Mouse (Mus musculus) adrenal gland, postnatal 10 days (tissue): Measurements from ENCODE around the gene C730034F03Rik. TPM values are rescaled to one million over a fixed set of nuclear protein-coding genes. Genes with fewer than 3 reads are reported as not detected.
A peak's percentile ranks its signal among the peaks of the same experiment; 100 is the strongest.
"Not testable (repeated sequence)": the region's sequence is repeated elsewhere in the genome, so short reads cannot be mapped to it uniquely, and the experiment has no call there.

Experiments used
- DNase-seq: peaks from one replicate; pipeline ENCODE4 v3.0.0; 2021; ENCODE audit warnings: mixed read lengths
- long read RNA-seq, 2 experiments: library from polyadenylated mRNA; stranded (forward); transcript quantifications; one replicate each; pipeline ENCODE4 v2.0.0; 2021
- total RNA-seq, 2 experiments: library from RNA; stranded (reverse); gene quantifications; 2 replicates each; pipeline ENCODE4 v1.2.3; 2021

The C730034F03Rik gene
- total RNA-seq: 1 to 10 TPM; 2.5 to 3.5 TPM
- long read RNA-seq, experiment 1, transcript C730034F03Rik-201 (1 exons, 1,280 nt): major isoform, 6 of 6 reads
- long read RNA-seq, experiment 1, partial matches to known transcripts: 0 of 6 reads
- long read RNA-seq, experiment 1, other reads (novel, unspliced or antisense): 0 of 6 reads
- long read RNA-seq, experiment 2, partial matches to known transcripts: 0 of 4 reads
- long read RNA-seq, experiment 2, other reads (novel, unspliced or antisense): 0 of 4 reads

- peak; percentile 95 for DNase-seq
These were observed at the start of gene C730034F03Rik, which contains the start of the genes Gm44502 and Chkb for GRCm38 (mm10) chr15:89429352-89430221. Gene C730034F03Rik (plus strand): TSS chr15:89429589. Gene Gm44502 (minus strand): TSS chr15:89429696. Gene Chkb (minus strand): TSS chr15:89429908.

DNA sequence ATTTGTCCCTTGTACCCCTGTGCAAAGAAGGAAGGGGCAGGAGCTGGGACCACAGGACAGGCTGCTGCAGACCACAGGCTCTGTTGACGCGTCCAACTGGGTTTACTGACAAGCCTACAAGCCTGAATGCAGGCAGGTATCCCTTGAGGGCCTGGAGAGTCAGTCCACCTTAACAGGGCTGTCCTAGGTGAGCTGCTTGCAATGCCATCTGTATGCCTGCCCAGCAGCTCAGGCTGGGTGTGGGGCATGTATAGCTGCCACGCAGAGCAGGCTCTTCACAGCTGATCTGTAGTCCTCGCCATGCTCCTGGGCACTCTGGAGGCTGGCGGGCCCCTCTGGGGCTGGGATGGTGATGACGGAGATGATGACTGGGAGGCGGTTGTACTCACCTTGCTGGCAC, 44.8 kb upstream of the C730034F03Rik start, which contains the start of gene Klhdc7b:
Gene Klhdc7b (plus strand): TSS at position 301 of the 400 bp plus-strand sequence.
- no peak for DNase-seq

- DNase-seq: no peak
These were observed 42.3 kb upstream of the C730034F03Rik start for GRCm38 (mm10) chr15:89387127-89387526.

DNA sequence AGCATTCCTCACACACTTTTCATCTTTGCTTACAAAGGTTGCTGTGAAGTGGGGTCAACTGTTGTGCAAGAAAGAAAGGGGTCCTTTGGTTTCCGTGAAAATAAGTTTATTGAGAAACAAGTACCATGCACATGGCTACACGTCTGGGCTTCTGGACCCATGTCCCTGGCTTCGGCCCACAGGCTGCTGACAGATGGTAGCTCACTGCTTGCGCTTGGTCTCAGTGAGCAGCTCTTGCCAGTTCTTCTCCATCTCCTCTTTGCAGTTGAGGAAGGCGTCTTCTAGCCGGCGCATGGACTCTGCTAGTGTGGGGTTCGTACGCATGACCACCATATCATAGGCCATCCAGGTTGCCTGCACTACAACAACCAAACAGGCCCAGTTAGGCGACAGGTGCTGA, 39.3 kb upstream of the C730034F03Rik start:
- DNase-seq: no peak

DNA sequence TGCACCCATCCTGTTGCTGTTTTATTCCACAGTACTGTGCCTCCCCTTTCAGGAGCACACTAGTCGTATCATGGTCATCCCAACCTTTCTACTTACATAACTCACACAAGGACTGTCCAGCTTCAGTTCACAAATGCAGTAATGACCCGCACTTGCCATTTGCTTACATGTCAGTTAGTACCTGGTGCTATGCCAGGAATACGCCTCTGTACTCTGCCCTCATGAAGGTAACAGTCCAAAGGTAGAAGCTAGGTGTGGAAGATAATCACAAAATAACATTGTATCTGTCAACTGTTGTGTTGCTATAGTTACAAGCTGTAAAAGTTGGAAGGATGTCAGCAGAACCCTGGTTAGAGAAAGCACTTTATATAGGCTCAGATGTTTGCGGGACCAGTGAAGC, 32.5 kb upstream of the C730034F03Rik start:
- no peak for DNase-seq

DNA sequence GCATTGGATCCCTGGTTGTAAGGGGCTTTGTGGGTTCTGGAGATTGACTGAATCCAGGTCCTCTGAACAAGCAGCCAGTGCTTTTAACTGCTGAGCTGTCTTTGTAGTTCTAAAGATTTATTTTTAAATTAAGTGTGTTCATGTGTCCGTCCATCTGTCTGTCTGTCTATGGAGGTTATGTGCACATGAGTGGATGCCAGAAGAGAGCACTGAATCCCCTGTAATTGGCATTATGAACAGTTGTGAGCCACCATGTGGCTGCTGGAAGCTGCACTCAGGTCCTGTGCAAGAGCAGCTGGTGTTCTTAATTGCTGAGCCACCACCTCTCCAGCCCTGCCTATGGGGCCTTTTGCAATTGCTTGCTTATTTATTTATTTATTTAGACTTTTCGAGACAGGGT, 31.2 kb upstream of the C730034F03Rik start:
- DNase-seq: no peak

DNA sequence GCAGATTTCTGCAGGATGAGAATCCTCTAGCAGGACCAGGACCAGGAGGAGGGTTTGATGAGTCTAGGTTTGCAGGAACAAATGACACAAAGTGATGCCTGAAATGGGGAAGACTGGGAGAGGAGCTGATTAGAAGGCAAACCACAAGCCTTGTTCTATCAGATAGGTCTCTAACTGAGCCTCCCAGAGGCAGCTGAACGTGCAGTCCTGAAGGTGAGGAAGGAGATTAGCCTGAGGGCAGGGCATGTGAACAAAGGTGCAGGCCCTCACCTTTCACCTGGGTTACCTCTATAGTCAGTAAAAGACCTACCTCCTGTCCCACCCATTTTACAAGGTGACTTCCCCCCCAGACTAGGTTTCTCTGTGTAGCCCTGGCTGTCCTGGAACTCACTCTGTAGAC, 29.7 kb upstream of the C730034F03Rik start:
- DNase-seq: no peak

- no peak for DNase-seq
These were observed 26.9 kb upstream of the C730034F03Rik start for GRCm38 (mm10) chr15:89402471-89402870.

DNA sequence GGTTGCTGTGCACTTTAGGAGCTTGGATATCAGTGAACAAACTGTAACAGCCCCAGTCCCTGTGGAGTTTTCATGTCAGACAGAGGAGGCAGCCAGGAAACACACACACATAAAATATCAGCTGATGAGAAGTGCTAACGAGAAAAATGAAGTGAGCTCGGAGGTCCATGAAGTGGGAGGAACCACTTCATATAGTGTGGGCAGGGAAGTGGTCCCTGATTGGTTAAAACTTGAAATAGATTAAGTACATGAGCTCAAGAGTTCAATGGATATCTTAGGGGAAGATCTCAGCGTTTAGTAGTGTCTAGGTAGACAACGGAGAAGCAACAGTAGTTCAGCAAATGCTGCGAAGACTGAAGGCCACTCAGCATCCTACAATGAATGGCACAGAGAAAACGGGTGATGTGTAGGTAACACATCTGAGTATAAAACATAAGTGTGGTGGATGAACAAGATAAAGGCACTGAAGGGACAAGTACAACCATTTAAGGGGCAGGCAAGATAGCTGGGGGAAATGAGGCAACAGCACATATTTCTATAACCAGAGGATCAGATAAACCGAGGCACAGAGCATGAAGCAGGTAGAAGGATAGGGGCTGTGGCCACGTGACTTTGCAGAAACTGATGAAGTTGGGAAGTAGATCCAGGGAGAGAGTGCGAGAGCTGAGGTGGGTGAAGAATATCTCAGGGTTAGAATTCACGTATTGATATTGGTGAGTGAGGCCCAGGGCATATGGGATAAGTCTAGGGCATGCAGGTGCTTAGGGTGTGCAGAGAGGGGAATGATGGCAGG, 24.4 kb upstream of the C730034F03Rik start:
- DNase-seq: no peak

- no peak for DNase-seq
These were observed 22.7 kb upstream of the C730034F03Rik start for GRCm38 (mm10) chr15:89406691-89407090.

DNA sequence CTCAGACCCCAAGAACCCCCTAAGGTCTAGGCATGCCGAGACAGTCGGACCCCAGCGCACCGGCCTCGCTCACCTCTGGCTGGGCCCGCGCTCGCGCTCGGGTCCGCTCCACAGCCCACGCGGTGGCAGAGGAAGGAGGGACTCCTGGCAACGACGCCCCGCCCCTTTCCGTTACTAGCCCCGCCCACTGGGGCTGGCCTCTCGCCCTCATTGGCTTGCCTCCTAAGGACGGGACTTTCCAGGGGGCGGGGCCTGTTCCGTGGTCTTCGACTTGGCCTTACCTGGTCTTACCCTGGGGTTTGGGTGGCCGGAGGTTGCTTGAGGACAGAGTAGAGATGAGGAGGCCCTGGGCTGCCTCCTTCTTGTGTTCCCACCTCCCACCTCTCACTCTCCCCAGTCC, 19.3 kb upstream of the C730034F03Rik start, which contains the start of gene Syce3:
Gene Syce3 (minus strand): TSS at position 386 of the 400 bp plus-strand sequence.
- DNase-seq: no peak

- no peak for DNase-seq
These were observed 14.1 kb upstream of the C730034F03Rik start for GRCm38 (mm10) chr15:89415282-89415681.

- DNase-seq: no peak
These were observed 7.5 kb upstream of the C730034F03Rik start for GRCm38 (mm10) chr15:89421938-89422337.

GRCm38 (mm10) chr15:89424621-89425020, 4.8 kb upstream of the C730034F03Rik start:
- no peak for DNase-seq

DNA sequence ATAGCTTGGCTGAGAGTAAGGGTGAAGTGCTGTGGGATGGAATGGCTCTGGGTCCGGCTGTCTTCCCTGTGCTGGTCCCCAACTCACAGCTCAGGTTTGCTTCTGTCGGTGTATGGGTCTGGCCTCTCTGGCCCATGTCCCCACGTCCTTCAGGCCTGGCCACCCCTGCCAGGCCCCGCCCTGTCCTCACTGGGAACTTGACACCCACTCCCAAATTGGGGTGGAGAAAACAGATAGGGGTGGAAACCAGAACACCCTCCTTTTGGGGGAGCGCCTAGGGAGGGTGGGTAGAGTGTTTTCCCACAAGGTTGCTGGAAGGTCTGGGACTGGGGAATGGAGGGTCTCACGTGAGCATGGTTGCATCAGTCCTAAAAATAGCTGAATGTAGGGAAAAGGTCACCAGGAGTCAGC, 3.7 kb upstream of the C730034F03Rik start, which contains the start of gene Cpt1b:
Gene Cpt1b (minus strand): TSS at position 153 of the 411 bp plus-strand sequence.
- peak; percentile 74 for DNase-seq

DNA sequence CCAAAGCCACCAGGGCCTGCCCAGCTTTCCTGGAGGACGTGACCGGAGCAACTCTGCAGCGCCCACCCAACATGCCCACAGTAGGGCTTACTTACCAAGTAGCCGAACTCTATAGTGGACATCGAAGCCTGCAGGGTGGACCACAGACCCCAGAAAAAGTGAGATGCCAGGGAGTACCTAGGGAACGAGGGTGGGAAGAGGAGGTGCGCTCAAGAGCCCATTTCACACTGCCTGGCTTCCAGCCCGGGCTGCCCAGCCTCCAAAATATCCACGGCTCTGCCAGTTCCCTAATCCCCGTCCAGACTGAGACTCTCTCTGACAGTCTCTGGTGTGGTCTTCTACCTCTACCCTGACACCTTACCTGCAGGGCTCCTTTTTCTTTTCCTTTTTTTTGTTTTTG, 2.7 kb upstream of the C730034F03Rik start:
- DNase-seq: peak; percentile 62

DNA sequence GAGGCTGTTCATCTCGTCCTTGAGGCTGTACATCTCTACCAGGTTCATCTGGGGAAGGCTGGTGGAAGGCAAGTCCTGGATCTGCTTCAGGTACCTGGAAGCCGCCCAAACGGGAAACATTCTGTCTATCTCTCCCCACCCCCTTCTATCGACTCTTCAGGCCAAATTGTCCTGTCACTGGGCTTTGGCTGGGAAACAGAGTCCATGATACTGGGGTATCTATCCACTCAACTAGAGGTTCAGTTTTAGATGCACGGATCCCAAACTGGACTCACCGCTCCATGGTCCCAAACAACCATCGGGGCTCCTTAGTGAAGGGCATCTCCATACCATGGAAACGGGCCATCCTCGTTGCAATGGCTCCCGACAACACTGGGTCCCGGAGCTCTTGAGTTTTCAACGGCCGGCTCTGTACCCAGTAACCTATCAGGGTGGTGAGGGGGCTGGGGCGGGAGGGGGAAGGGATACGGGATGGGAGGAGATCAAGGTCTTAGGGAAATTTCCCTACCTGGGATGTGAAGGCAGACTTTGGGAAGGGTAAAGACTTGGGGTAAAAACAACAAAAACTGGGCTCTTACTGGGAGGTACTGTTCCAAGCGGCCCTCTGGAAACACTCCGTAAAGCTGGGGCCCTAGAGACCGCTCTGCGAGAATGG, 1.1 kb upstream of the C730034F03Rik start:
- DNase-seq: peak; percentile 25

DNA sequence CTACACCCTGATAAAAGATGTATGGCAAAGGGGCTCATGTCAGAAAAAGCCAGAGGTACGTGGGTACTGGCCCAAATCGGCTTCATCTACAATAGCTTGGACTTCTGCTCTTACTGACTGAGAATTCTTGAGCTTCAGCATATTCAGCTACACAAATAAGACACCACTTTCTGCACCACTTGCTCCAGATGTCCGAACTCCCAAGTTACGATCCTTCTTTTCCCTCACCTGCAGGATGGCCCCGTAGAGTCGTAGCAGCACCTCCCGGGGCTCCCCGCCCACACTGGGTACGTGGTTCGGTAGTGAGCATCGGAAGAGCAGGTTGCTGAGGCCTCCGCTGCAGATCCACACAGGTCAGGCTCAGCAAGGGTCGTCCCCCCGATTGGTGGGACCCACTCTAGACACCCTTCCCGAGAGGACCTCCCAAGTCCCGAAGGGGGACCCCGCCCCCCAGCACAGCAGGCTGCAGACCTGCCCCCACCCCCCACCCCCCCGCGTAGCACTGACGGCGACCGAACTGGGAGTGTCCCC, 503 bp upstream of the C730034F03Rik start:
- DNase-seq: no peak

GRCm38 (mm10) chr15:89430341-89430740, 952 bp downstream of the C730034F03Rik start:
- no peak for DNase-seq

- DNase-seq: not testable (repeated sequence)
These were observed 1.4 kb downstream of the C730034F03Rik start for GRCm38 (mm10) chr15:89430771-89431170.

DNA sequence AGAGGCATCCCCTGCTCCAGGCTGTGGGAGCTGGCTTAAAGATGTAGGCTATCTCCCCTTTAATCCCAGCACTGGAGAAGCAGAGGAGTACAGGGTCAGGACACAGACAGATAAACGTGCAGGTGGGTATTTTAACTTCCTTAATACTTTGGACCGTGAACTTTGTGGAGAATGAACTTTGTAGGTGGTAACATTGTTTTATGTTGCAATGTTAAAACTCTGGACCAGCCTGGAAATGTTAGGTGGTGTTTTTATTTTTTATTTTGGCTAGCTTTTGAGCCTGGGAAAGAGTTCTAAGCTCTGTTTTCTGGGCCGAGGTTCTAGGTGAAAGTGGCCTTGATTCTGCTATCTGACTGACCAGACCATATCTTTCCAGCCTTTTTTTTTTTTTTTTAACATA, 1.9 kb downstream of the C730034F03Rik start:
- no peak for DNase-seq
